15 mouse cellular contexts compared by ENCODE assay signal in the genomic region with DNA sequence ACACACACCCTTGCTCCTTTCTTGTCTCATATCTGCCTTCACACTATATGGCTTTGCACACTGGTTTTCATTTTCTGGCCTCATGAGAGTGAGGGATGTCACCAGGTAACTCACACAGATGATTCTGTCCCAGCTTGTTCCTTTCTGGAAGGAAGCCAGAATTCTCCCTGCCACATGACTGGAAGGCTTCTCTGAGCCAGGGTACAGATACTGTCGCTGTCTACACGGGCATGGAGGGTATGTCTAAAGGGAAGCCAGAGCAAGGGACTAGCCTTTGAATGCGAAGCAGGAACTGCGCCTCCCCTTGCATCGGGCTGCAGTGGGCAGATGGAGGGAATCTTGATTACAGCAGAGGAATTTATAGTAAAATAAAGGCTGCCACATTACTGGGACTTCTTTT.
DNase-seq lines count a peak whose midpoint lies in the region; ATAC-seq lines count a peak whose summit lies in the region.
"Had no signal": no experiment of that assay in that cellular context is flagged by ENCODE, and none has a peak within 500 bp of the region (broad histone marks: within the 10 kb centered on the region; RNA-seq: fewer than 3 reads in every experiment).

No protein-coding gene starts in this region.

- no peaks in the 10 kb centered on the region; the same call in 1 of the 2 replicates for H3K4me1 ChIP-seq in forebrain, embryonic 16.5 days (replicated peaks; ENCODE audit: control insufficient read depth, insufficient read depth, low read length)
- no peaks in the 10 kb centered on the region for H3K4me1 ChIP-seq in forebrain, embryonic 11.5 days (replicated peaks; ENCODE audit: control insufficient read depth, insufficient read depth, low read length)
- H3K4me1 ChIP-seq in midbrain, embryonic 14.5 days (ENCODE audit: control insufficient read depth, insufficient read depth, low read length): no peaks in the 10 kb centered on the region
- no peaks in the 10 kb centered on the region for H3K4me1 ChIP-seq in midbrain, embryonic 10.5 days
- H3K4me1 ChIP-seq in neural tube, embryonic 15.5 days: peaks cover 3% of the 10 kb centered on the region; the same call in 1 of the 2 replicates
- H3K4me1 ChIP-seq: embryonic facial prominence, embryonic 12.5 days had no signal

- 63% methylated on average over 5 of the region's 5 CpGs for WGBS in forebrain, embryonic 16.5 days
- 83% methylated on average over 5 of the region's 5 CpGs for WGBS in forebrain, embryonic 11.5 days
- 77% methylated on average over 5 of the region's 5 CpGs for WGBS in midbrain, embryonic 14.5 days
- WGBS in midbrain, embryonic 10.5 days: 80% methylated on average over 5 of the region's 5 CpGs
- WGBS in neural tube, embryonic 15.5 days: 62% methylated on average over 5 of the region's 5 CpGs

- no peak overlapping the region for H3K9ac ChIP-seq in forebrain, embryonic 16.5 days (replicated peaks; ENCODE audit: low read depth, low read length)
- H3K9ac ChIP-seq in forebrain, embryonic 11.5 days (ENCODE audit: low read length): no peak overlapping the region
- H3K9ac ChIP-seq in midbrain, embryonic 14.5 days (replicated peaks; ENCODE audit: low read length): no peak overlapping the region
- no peak overlapping the region for H3K9ac ChIP-seq in neural tube, embryonic 15.5 days (replicated peaks)
- H3K9ac ChIP-seq: embryonic facial prominence, embryonic 12.5 days had no signal

- intact Hi-C loops in heart, postnatal 10 days (cut with DNase I): no loop called here

- H3K4me3 ChIP-seq in forebrain, embryonic 16.5 days (replicated peaks; ENCODE audit: low read length): no peak overlapping the region
- no peak overlapping the region for H3K4me3 ChIP-seq in forebrain, embryonic 11.5 days (ENCODE audit: low read depth, low read length)
- H3K4me3 ChIP-seq in midbrain, embryonic 14.5 days (replicated peaks; ENCODE audit: low read depth, low read length): no peak overlapping the region
- no peak overlapping the region for H3K4me3 ChIP-seq in midbrain, embryonic 10.5 days
- no peak overlapping the region for H3K4me3 ChIP-seq in neural tube, embryonic 15.5 days (replicated peaks)
- H3K4me3 ChIP-seq: embryonic facial prominence, embryonic 12.5 days; gastrocnemius, adult 2 months had no signal

- H3K27me3 ChIP-seq in forebrain, embryonic 16.5 days (replicated peaks; ENCODE audit: control insufficient read depth, insufficient read depth, low read length): no peaks in the 10 kb centered on the region
- no peaks in the 10 kb centered on the region for H3K27me3 ChIP-seq in forebrain, embryonic 11.5 days (ENCODE audit: control insufficient read depth, insufficient read depth, low read length)
- H3K27me3 ChIP-seq in midbrain, embryonic 14.5 days (ENCODE audit: control insufficient read depth, insufficient read depth, low read length): no peaks in the 10 kb centered on the region
- no peaks in the 10 kb centered on the region for H3K27me3 ChIP-seq in midbrain, embryonic 10.5 days (ENCODE audit: low read depth, poor library complexity, severe bottlenecking)
- H3K27me3 ChIP-seq in neural tube, embryonic 15.5 days (replicated peaks): no peaks in the 10 kb centered on the region
- H3K27me3 ChIP-seq: embryonic facial prominence, embryonic 12.5 days had no signal

- no peaks in the 10 kb centered on the region for H3K9me3 ChIP-seq in forebrain, embryonic 16.5 days (ENCODE audit: control insufficient read depth, low read length)
- H3K9me3 ChIP-seq in forebrain, embryonic 11.5 days (ENCODE audit: control insufficient read depth, low read length): no peaks in the 10 kb centered on the region
- no peaks in the 10 kb centered on the region for H3K9me3 ChIP-seq in midbrain, embryonic 14.5 days (ENCODE audit: control insufficient read depth, low read length)
- H3K9me3 ChIP-seq in midbrain, embryonic 10.5 days (replicated peaks): no peaks in the 10 kb centered on the region
- H3K9me3 ChIP-seq in neural tube, embryonic 15.5 days (replicated peaks): no peaks in the 10 kb centered on the region
- H3K9me3 ChIP-seq: embryonic facial prominence, embryonic 12.5 days had no signal

- 0 out of 2 replicates have a peak, but pooled peaks have one; percentile 26 for ATAC-seq in forebrain, embryonic 16.5 days
- ATAC-seq in forebrain, embryonic 11.5 days (replicated peaks; ENCODE audit: low FRiP score): no peak
- no peak for ATAC-seq in midbrain, embryonic 14.5 days (ENCODE audit: low FRiP score, low TSS enrichment)
- no peak for ATAC-seq in neural tube, embryonic 15.5 days (ENCODE audit: low FRiP score)

- DNase-seq in forebrain, embryonic 11.5 days (ENCODE audit: low spot score): no peak
- DNase-seq in heart, postnatal 10 days: peak; percentile 22 to 27
- no peak for DNase-seq in heart, adult 8-10 months (ENCODE audit: low spot score)
- peak; percentile 32 for DNase-seq in midbrain, embryonic 14.5 days
- no peak for DNase-seq in midbrain, embryonic 10.5 days (ENCODE audit: low spot score)
- DNase-seq in gonadal fat pad, adult 2 months (ENCODE audit: low read depth): peak; percentile 38
- DNase-seq: gastrocnemius, adult 2 months; kidney, adult 9 months; kidney, postnatal 36 days; layer of hippocampus, adult 9-11 months; lung, postnatal 36 days; thymus, postnatal 36 days had no signal

- H3K27ac ChIP-seq in forebrain, embryonic 16.5 days (ENCODE audit: low read length): no peak overlapping the region
- H3K27ac ChIP-seq in forebrain, embryonic 11.5 days (ENCODE audit: low read depth, low read length): no peak overlapping the region
- no peak overlapping the region for H3K27ac ChIP-seq in midbrain, embryonic 14.5 days (replicated peaks; ENCODE audit: low read depth, low read length)
- H3K27ac ChIP-seq in midbrain, embryonic 10.5 days (replicated peaks): no peak overlapping the region
- no peak overlapping the region for H3K27ac ChIP-seq in neural tube, embryonic 15.5 days (replicated peaks)
- H3K27ac ChIP-seq: embryonic facial prominence, embryonic 12.5 days; gastrocnemius, adult 2 months had no signal

- H3K36me3 ChIP-seq in forebrain, embryonic 16.5 days (ENCODE audit: control insufficient read depth, insufficient read depth): no peaks in the 10 kb centered on the region
- no peaks in the 10 kb centered on the region for H3K36me3 ChIP-seq in forebrain, embryonic 11.5 days (ENCODE audit: control insufficient read depth, insufficient read depth, low read length)
- H3K36me3 ChIP-seq in midbrain, embryonic 14.5 days (ENCODE audit: control insufficient read depth, insufficient read depth, low read length): no peaks in the 10 kb centered on the region
- no peaks in the 10 kb centered on the region for H3K36me3 ChIP-seq in midbrain, embryonic 10.5 days
- H3K36me3 ChIP-seq in neural tube, embryonic 15.5 days: no peaks in the 10 kb centered on the region
- H3K36me3 ChIP-seq: embryonic facial prominence, embryonic 12.5 days had no signal

- H3K4me2 ChIP-seq in forebrain, embryonic 16.5 days (ENCODE audit: low read length): no peak overlapping the region
- H3K4me2 ChIP-seq in forebrain, embryonic 11.5 days (ENCODE audit: low read depth, low read length, severe bottlenecking): no peak overlapping the region
- H3K4me2 ChIP-seq in midbrain, embryonic 14.5 days (ENCODE audit: low read length): no peak overlapping the region
- no peak overlapping the region for H3K4me2 ChIP-seq in neural tube, embryonic 15.5 days
- H3K4me2 ChIP-seq: embryonic facial prominence, embryonic 12.5 days had no signal

Comparison
In these comparisons a context has a peak if more than half of its experiments do, and no peak if none do; other contexts are left out.
1. DNase-seq: peak in heart, postnatal 10 days (2 of 2), midbrain, embryonic 14.5 days (single experiment) and gonadal fat pad, adult 2 months (single experiment); none in forebrain, embryonic 11.5 days (single experiment), heart, adult 8-10 months (single experiment) and midbrain, embryonic 10.5 days (single experiment).